Mouse (Mus musculus) thymus, postnatal 0 days (tissue): ENCODE results near the gene Tbc1d8. TPM values are rescaled to one million over a fixed set of nuclear protein-coding genes. Genes with fewer than 3 reads are reported as not detected.

Experiments
- DNase-seq: peaks from one replicate; pipeline ENCODE4 v3.0.0-alpha.2; 2015; ENCODE audit warnings: low spot score
- polyA plus RNA-seq: library from polyadenylated mRNA; unstranded; fragments of >200 nt; fragmentation: Nextera tagmentation; extraction: Ambion mirVana; gene quantifications from 2 replicates; pipeline ENCODE4 v1.2.1, GENCODE M21; 2015

The Tbc1d8 gene
- polyA plus RNA-seq, 1 experiment from 2014 or later = 7.4 TPM

- no peak for DNase-seq
Measured at GRCm38 (mm10) chr1:39398284-39398683, 80.3 kb downstream of the Tbc1d8 start.

- DNase-seq = peak; percentile 47
Measured at GRCm38 (mm10) chr1:39396347-39396746, 82.2 kb downstream of the Tbc1d8 start.

DNA sequence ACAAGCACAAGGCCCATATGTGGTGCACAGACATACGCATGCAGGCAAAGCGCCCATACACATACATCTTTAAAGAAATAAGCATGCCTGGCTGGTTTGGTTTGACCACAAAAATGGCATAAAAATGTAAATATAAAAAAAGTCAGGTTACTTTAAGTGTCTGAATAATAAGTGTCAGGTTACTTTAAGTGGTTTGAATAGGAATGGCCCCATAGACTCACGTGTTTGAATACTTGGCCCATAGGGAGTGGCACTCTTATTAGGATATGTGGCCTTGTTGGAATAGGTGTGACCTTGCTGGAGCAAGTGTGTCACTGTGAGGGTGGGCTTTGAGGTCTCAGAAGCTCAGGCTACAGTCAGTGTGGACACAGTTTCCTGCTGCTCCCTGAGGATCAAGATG is 83.9 kb downstream of the Tbc1d8 start:
- DNase-seq = no peak

DNA sequence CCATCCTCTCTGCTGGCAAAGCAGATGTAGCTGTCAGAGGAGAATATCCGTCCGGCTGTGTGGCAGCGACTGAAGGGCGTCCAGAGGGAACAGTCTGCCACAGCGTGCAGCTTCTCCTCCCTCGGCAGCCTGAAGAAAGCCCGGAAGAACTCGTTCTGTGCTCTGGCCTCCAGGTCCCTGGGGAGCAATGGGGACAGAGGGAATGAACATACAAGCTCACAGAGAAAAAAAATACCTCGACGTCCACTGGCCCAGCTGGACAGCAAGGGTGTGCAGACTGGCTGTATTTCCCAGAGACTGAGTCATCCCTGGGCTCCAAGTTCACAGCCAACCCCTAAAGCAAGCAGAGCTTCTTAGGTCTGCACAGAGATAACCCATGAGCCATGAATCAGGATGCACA is 84.5 kb downstream of the Tbc1d8 start:
- no peak for DNase-seq

GRCm38 (mm10) chr1:39393217-39393867 is 85.2 kb downstream of the Tbc1d8 start:
- no peak for DNase-seq

DNA sequence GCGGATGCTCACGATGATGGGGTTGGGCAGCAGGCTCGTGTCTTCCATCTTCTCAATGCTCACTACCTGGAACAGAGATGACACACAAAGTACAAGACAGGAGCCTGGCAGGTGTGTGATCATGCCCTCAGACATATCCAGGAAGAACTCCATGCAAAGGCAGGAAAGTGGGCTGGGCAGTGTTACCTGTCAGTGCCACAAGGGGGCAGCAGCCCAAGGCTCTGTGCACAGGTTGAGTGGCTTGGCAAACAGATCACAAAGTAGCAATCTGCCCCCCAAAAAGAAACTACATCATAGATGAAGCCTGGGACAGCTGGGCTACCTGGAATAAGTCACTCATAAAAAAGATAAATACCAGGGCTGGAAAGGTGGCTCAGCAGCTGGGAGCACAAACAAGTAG is 86.4 kb downstream of the Tbc1d8 start:
- peak; percentile 79 for DNase-seq

DNA sequence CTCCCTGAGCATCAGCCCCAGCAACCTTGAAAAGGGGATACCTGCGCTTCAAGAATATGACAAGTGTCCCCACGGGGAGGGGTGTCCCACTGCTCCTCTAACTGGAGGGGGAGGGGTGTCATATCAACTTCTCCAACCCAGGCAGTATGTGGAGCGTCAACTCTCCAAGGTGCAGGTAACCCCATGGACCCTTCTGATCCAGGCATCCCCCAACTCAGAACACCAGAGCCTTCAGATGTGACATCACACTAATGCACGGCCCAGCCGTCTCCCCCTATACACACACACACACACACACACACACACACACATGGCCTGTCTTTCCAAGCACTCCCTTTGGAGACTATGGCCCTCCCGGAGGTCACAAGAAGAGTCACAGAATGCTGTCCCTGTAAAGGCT is 86.9 kb downstream of the Tbc1d8 start:
- no peak for DNase-seq

GRCm38 (mm10) chr1:39389338-39389737 is 89.2 kb downstream of the Tbc1d8 start:
- no peak for DNase-seq

GRCm38 (mm10) chr1:39388163-39388562 is 90.4 kb downstream of the Tbc1d8 start:
- no peak for DNase-seq

DNA sequence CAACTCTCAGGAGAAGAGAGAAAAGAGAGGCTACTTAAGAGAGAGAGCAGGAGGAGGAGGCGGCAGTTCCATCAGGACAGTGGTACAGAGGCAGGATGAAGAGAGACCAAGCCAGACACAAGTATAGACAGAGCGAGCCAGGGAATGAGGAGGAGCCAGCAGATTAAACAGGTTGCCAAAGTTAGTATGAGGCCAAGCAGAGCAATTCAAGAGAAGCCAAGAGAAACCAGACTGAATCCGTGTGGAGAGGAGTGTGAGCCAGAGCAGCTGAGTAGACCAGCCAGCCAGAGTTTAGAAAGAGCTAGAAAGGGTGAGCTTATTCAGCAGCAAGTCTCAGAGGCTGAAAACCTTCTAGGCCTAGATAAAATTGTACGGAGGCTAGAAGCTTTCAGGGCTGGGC is 91.1 kb downstream of the Tbc1d8 start:
- no peak for DNase-seq

GRCm38 (mm10) chr1:39386456-39386855 is 92.1 kb downstream of the Tbc1d8 start:
- DNase-seq = no peak

GRCm38 (mm10) chr1:39384914-39385313 is 93.6 kb downstream of the Tbc1d8 start:
- no peak for DNase-seq

DNA sequence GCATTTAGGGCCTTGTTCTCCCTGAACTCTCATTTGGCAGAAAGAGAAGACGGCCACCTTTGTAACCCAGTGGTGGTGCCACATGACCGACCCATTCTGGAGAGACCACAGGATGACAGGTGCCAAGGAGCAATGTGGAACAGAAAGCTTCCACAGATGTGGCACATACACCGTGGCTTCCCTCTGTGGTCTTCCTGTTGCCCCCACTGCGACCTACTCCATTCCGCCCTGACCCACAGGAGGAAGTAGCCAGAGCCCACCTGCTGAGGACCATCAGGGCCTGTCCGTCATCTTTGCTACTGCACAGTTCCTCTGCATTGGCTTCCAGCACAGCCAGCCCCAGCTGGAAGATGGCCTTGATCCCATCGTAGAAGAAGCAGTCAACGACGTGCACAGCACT is 97.5 kb downstream of the Tbc1d8 start:
- no peak for DNase-seq

GRCm38 (mm10) chr1:39379021-39379420 is 99.5 kb downstream of the Tbc1d8 start:
- DNase-seq = no peak

GRCm38 (mm10) chr1:39378540-39378939 is 100.0 kb downstream of the Tbc1d8 start:
- no peak for DNase-seq

DNA sequence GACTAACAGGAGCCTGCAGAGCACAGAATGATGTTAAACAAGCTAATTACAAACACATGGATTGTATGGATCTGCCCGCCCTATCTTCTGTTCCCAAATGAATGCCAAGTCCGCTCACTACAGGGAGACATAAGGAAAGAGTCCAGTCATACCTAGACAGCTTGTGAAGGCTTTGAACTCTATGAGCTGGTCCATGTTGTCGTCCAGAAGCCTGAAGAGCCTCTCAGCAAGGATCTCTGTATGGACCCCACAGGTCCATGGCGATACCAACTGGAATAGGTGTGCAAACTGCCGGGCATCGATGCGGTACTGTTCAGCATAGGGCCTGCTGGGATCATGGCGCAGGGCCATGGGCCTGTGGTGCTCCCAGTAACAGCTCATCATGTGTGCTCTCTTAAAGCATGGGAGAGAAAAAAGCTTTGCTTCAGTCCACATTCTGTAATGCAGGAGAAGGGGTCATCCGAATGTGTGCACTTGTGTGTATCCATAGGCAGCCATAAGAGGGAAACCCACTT is 101.8 kb downstream of the Tbc1d8 start:
- DNase-seq = no peak

- no peak for DNase-seq
Measured at GRCm38 (mm10) chr1:39376121-39376520, 102.4 kb downstream of the Tbc1d8 start.

DNA sequence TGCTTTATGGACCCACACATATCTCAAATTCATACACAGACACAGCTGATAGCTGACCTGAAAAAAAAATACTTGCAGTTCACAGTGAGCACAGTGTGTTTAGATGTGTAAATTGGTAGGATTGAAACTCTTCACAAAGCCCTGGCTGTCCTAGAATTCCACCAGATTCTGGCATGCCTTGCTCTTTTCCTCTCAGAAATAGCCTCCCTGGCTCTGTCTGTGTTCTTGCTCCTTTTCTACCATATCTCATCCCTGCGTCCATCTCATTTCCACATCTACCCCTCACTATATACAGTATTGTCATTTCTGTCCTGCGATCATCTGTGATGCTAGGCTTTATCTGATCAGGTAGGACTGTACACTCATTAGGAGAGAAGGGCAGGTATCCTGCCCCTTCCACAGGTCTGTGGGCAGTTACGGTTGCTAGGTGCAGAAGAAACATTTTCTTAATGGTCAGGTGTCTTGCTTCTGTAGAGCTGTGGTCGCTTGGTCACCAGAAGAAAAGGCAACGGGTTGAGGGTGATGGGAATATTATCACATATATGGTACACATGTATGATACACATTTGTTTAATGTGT is 104.2 kb downstream of the Tbc1d8 start:
- DNase-seq = no peak

DNA sequence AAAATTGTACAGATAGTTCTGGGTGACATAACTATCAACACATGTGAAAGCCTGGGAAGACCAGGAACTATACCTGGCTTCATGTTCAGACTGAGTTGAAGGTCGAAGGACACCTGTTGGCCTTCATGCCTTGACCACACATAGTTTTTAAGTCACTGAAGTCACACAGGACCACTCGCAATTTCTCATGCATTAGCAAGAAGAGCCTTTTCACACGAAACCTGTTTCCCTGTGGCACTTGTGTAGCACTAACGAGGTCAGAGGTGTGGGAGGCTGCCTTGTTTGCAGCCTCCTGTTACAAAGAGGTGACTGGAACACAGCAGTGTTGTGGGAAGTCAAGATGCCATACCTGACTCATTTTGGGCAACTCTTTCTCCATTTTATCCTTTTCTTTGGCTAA is 105.2 kb downstream of the Tbc1d8 start:
- DNase-seq = no peak

- DNase-seq = no peak
Measured at GRCm38 (mm10) chr1:39372220-39372843, 106.2 kb downstream of the Tbc1d8 start.

GRCm38 (mm10) chr1:39370431-39370830 is 108.1 kb downstream of the Tbc1d8 start:
- no peak for DNase-seq

GRCm38 (mm10) chr1:39368267-39368841 is 110.2 kb downstream of the Tbc1d8 start:
- DNase-seq = peak; percentile 43
